Mouse (Mus musculus): ENCODE results near the gene Jpt1.
A peak's percentile ranks its signal among the peaks of the same experiment; 100 is the strongest.
"Not testable (repeated sequence)": the region's sequence is repeated elsewhere in the genome, so short reads cannot be mapped to it uniquely, and the experiment has no call there.

The Jpt1 gene

DNA sequence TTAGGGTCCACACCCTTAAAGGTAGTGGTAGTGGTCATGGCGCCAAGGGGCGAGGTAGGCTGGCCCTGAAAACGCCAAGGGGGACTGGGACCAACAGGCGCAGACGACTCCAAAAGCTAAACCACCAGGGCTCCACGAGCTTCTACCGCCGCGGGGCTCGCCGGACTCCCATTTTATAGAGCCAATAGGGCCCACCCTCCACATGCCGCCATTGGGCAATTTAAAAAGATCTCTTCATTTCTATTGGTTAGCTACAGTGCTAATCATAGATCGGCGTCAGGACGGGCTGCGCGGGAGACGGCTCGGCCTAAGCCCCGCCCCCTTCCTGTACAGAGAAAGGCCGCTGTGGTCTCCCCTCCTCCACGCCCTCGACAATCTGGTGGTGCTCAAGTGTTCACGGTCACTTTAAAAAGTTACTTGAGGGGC lies at the start of gene Jpt1:
Gene Jpt1, minus strand, starts transcription at position 150 of the 426 bp plus-strand sequence.
- peak; percentile 92 for DNase-seq (ENCODE audit: low read depth, low spot score)

DNA sequence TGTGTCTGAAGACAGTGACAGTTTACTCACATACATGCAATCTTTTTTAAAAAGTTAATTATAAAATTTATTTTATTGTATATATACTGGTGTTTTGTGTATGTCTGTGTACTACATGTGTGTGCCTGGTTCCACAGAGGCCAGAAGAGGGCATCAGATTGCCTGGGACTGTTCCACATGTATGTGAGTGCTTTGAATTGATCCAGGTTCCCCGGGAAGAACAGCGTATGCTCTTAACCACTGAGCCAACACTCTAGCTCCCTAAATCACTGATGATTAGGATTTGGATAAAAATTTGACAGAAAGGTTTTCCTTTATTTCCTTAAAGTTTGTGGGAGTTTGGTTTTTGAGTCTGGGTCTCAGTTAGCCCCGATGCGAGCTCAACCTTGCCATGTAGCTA lies 49.2 kb upstream of the Jpt1 start:
- no peak for DNase-seq (ENCODE audit: low read depth, low spot score)

DNA sequence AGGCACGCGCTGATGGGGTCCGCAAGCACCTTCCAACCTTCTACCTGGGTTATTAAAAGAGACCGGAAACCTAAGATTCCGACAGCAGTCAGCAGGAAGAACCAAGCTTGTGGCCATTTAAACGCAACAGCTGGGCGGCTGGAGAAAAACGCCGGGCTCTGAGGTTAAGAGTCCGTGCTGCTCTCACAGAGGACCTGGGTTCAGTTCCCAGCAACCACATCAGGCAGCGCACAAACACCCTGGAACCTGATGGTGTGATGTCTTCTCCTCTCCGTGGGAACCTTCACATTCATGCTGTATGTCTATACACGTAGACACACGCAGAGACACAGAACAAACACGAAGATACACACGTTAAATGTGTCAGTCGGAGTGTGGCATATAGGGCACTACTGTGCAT lies 41.5 kb upstream of the Jpt1 start:
- DNase-seq (ENCODE audit: low read depth, low spot score), result no peak

DNA sequence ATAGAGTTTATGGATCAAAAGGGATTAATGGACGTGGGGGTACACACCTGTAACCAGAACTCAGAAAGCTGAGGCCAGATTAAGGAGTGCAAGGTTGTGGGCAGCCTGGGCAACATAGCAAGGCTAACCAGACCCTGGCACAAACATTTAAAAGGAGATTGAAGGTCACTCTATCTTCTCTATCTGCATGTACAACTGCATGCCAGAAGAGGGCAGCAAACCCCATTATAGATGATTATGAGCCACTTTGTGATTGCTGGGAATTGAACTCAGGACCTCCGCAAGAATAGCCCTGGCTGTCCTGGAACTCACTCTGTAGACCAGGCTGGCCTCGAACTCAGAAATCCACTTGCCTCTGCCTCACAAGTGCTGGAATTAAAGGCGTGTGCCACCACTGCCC lies 38.6 kb upstream of the Jpt1 start:
- DNase-seq (ENCODE audit: low read depth, low spot score), result no peak

DNA sequence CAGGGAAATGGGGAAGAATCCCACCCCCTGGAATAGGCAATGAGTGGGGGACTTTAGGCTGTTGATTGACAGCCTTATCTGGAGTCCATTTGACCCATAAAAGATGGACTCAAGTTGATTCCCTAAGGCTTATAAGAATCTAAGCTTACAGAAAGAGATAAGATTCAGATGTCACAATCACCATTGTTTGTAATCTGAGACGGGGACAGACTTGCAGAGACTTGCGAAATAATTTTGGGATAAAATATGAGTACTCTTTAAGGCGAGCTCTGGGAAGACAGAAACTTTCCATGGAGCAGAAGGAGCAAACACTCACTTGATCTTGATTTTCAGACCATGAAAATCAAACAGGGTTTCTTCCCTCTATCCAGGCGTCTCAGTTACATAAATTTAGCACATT lies 29.4 kb upstream of the Jpt1 start:
- no peak for DNase-seq (ENCODE audit: low read depth, low spot score)

DNA sequence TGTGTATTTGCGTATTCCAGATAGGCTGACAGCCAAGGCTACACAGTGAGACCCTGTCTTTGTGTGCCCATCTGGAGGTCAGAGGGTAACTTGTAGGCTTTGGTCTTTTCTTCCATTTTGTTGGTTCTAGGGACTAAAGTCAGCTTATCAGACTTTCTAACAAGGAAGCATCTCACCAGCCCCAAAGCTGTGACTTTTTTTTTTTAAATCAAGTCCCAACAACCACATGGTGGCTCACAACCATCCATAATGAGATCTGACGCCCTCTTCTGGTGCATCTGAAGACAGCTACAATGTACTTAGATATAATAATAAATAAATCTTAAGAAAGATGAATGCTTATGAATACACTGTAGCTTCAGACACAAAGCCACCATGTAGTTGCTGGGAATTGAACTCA lies 23.9 kb upstream of the Jpt1 start:
- no peak for DNase-seq (ENCODE audit: low read depth, low spot score)

DNA sequence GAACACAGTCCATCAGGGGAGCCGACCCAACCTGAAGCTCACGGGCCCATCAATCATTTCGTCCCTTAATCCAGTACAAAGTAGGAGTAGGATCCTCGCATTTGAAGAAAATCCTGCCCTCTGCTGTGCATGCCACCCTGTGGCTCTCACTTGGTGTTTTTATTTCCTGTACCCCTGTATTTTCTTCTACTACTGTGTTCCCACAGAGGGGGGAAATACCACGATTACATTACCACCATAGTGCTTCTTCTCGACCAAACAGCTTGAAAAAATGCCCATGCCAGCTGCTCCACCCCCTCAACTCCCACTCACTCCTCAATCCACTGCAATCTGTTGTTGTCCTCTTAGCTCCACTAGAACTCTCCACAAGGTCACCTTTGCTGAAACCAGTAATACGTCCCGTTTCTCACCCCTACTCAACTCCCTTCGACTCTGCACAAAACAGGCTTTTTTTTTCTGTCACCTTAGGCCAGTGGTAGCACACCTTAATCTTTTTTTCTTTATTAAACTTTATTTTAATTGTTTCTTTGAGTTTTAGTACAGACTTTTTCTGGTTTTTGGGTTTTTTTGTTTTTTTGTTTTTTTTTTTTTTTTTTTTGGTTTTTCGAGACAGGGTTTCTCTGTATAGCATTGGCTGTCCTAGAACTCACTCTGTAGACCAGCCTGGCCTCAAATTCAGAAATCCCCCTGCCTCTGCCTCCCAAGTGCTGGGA lies 22.8 kb upstream of the Jpt1 start:
- no peak for DNase-seq (ENCODE audit: low read depth, low spot score)

DNA sequence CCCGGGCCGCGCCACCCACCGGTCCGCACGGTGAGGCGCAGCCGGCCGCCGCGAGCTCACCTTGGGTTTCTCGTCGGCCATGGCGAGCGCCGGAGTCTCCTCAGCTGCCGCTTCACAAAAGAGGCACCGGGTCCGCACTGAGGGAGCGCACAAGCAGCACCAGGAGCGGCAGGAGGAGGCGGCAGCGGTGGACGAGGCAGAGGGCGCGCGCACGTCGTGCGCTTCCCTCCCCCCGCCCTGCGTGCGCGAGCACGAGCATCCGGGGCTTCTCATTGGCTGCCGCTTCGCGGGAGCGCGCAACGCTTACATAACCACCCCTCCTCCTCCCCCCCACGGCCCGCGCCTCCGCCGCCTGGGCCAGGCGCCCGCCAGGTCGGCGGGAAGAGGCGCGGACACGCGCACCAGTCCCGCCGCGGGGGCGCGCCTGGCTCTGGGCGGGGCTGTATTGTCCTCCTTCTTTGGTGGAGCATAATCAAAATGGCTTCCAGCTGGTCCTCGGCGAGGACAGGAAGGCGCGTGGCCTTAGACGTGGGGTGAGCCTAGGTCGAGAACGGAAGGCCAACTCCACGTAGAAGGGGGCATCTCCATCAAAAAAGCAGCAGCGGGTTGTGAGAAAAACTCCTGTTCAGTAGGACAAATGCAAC lies 22.0 kb upstream of the Jpt1 start, which contains the start of gene Sumo2:
Gene Sumo2, minus strand, starts transcription at position 239 of the 644 bp plus-strand sequence.
- DNase-seq (ENCODE audit: low read depth, low spot score), result peak; percentile 82

DNA sequence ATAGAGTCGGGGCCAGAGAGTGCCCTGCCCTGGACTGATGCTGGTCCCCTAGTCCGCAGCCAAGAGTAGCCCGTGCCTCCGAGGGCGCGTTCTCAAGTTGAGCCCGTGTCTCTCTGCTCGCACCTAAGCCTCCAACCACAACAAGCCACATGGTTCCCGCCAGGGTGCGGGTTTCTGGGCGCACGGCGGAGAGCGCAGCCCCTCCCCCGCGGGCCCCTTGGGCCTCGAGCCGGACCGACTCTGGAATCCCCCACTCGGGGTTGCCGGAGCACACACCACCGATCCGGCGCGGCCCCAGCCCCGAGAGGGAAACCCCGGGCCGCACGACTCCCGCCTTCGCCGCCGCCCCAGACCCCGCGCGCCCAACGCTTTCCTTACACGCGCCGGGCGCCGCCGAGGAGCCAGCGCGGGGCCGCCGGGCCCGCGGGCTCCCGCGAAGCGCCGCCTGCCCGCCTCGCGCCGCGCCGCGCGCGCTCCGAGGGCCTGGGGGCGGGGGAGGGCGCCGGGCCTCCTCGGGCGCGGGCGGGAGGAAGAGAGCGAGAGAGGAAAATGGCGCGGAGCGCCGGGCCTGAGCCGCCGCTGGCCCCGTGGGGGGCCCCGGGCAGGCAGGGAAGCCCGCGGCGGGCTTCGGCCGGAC lies 21.3 kb upstream of the Jpt1 start:
- no peak for DNase-seq (ENCODE audit: low read depth, low spot score)

DNA sequence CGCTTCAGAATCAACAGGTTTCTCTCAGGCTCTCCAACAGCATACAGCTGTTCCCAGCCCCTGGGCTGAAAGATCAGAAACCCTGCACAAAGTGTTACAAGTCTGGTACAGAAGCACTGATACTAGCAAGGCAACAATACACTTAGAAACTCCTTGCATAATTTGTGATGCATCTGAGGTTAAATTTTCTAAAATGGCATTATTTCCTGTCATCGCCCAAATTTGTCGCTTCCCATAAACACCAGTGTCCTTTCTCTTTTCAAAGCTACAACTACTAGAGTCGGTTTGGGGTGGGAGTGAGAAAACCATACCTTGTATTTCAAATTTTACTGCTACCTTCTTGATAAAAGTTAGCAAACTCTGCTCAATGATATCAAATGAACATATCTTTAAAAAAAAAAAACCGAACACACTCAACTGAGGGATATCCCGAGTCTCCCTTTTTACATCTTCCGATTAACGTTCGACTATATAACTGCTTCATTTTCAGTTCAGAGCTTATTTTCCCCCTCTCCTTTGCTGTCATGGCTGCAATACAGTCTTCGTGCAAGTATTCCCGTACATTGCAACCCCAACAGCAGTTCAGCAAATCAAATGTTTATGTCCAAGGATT lies 20.7 kb upstream of the Jpt1 start:
- DNase-seq (ENCODE audit: low read depth, low spot score), result no peak

DNA sequence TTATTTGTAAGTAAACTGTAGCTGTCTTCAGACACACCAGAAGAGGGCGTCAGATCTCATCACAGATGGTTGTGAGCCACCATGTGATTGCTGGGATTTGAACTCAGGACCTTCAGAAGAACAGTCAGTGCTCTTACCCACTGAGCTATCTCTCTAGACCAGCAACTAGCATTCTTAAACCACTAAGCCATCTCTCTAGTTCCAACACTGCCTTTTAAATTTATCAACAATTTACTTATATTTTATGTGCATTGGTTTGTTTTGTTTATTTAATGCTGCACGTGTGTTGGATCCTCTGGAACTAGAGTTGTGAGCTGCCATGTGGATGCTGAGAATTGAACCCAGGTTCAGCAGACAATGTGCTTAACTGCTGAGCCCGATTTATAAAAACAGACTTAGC lies 12.3 kb upstream of the Jpt1 start:
- DNase-seq (ENCODE audit: low read depth, low spot score), result not testable (repeated sequence)

DNA sequence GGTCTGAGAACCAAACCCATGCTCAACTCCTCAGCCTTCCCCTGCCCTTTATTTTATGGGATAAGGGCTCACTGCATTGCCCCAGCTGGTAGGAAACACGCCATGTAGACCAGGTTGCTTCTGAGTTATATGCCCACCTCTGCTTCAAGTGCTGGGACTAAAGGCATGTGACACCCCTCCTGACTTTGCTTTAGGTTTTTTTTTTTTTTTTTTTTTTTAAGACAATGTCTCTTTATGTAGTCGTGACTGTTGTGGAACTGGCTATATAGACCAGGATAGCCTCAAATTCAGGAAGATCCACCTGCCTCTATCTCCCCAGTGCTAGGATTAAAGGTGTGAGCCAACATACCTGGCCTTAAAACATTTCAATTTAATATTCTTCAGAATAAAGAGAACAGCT lies 8.5 kb upstream of the Jpt1 start:
- no peak for DNase-seq (ENCODE audit: low read depth, low spot score)

DNA sequence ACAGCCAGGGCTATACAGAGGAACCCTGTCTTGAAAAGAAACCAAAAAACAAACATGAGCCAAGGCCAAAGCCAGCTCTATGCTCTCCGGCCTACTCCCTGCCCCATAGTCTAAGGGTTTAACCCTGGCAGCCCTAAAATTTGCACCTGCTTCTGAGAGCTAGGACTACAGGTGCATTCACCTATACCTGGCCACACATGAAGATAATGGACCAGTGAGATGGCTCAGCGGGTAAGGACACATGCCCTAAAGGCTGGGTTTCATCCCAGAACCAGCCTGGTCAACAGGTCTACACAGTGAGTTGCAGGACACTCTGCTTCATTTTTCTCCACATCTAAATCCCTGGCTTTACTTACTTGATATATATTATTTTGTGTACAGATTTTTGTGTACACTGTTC lies 8.1 kb upstream of the Jpt1 start:
- DNase-seq (ENCODE audit: low read depth, low spot score), result no peak

DNA sequence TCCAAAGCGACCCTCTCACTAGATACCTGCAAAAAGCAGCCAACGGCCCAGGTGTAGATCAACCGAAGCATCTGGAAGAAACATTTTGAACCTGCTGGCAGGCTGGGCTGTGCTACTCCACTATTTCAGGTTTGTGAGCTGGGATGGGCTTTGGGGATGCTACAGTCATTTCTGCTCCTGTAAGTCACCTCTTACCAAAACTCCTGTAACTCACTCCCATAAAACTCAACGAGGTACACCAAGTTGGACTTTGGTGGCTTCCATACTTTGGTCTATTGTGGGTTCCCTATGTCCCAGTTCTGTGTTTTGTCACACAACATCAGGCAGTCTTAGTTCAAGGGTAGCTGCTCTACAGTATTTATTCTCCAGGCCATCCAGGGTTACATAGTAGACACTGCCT lies 6.9 kb upstream of the Jpt1 start:
- DNase-seq (ENCODE audit: low read depth, low spot score), result no peak

DNA sequence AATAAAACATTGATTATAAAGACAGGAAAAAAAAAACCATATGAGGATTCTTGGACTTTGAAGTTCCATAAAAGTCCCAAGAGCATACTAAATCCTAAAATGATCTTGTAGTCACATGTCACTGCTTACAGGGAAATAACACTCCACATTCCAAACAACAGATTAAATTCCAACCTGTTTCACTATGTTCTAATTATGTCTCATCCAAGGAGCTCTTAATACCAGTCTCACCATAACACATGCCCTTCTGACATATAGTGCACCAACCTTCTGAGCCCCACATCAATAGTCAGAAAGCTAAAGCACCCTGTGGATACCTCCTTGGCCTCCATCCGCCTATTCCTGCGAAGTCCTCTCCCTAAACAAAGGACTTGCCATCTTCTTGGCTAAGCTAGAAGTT lies 6.0 kb upstream of the Jpt1 start:
- DNase-seq (ENCODE audit: low read depth, low spot score), result no peak

DNA sequence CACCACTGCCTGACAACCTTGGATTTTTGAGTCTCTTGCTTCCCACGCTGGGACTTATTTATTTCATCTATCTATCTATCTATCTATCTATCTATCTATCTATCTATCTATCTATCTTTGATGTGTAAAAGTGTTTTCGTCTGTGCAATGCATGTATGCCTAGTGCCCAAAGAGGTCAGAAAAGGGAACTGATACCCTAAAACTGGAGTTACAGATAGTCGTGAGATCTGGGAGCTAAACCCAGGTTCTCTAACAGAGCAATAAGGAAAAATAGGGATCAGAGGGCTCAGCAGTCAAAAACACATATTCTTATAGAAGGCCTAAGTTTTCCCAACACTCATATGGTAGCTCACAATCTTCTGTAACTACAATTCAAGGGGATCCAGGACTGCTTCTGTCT lies 5.4 kb upstream of the Jpt1 start:
- no peak for DNase-seq (ENCODE audit: low read depth, low spot score)

DNA sequence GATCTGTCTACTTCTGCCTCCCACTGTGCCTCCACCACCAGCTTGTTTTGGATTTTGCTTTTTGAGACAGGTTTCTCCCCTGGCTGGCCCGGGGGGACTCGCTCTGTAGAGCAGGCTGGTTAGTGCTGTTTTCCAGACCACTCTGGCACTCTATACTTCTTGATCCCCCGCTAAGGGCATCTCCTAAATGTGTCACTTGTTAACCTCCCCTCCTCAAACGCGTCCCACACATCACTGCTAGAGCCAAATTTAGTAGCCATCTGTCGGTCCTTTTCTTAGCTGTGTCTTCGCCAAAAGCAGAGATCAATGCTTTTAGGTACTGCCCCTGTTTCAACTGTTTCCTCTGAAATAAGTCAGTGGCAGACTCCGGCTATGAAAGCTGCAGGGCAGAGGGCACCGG lies 4.5 kb upstream of the Jpt1 start:
- DNase-seq (ENCODE audit: low read depth, low spot score), result peak; percentile 62

DNA sequence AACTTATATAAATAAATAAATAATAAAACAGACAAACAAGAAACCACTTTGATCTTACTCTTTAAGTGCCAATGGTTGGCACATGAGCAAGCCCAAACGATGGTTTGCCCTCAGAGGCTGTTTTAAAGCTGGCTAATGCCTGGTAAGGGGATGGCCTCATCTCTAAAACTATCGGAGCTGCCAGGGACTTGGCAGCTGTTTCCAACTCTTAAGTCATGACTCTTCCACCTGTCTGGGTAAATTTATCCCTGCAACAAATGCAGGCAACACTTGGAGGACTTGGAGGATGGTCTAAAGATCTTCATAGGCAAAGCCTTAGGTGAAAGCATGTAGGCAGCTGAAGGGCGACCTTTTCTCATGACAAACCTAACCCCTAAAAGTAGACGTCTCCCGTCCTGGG lies 2.8 kb upstream of the Jpt1 start:
- DNase-seq (ENCODE audit: low read depth, low spot score), result no peak

DNA sequence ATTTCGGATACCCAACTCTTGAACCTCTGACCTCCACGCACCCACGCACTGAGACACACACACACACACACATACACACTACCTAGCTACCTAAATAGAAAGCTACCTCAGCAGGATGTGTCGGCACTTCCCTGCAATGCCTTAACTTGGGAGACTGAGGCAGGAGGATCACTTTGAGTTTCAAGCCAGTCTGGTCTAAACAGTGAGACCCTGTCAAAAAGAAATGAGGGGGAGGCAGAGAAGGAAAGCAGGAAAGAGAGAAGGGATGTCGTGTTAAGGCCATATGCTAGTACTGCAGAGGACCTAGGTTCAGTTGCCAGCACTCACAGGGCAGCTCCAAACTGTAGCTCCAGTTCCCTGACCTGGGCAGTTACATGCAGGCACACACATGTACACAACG lies 834 bp upstream of the Jpt1 start:
- no peak for DNase-seq (ENCODE audit: low read depth, low spot score)

DNA sequence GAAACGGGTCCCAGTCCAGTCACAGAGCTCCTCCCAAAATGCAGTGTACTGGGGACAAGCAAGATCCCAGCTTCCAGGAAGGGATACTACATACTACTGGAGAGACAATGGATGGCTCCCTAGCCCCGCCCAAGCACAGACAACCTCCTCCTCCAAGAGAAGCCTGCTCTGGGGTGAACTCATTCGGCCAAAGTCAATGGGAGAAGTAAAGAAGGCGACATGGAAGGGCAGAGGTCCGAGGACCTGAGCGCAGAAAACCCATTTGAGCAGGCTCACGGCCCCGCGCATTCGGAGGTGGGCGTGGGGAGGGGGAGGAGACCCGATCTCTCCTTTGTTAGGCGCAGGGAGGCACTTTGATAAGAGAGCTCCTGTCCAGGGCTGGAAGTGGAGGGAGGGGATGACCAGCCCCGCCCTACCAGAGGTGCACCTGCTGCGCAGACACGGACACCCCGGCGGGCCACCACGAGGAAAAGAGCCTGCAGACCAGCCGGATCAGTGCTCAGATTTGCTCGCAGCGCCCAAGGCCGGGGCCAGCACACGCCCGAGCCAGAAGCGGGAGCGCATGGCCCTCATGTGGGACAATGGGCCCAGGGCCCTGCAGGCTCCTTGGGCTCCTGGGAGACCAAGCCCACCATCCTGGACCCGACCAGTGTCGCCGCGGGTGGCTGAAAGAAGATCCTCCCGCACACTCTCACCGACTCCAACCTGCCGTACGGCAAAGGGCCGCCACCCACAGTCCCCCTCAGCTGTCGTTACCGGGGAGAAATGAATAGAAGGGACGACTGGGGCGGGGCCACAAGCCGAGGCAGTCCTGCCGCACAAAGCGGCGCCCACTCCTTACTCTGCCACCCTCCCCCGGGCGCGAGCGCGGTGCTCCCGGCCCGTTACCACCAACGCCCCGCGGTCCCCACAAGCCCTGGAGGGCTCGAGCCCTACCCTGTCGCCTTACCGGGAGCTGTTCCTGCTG lies 633 bp downstream of the Jpt1 start:
- DNase-seq (ENCODE audit: low read depth, low spot score), result no peak

DNA sequence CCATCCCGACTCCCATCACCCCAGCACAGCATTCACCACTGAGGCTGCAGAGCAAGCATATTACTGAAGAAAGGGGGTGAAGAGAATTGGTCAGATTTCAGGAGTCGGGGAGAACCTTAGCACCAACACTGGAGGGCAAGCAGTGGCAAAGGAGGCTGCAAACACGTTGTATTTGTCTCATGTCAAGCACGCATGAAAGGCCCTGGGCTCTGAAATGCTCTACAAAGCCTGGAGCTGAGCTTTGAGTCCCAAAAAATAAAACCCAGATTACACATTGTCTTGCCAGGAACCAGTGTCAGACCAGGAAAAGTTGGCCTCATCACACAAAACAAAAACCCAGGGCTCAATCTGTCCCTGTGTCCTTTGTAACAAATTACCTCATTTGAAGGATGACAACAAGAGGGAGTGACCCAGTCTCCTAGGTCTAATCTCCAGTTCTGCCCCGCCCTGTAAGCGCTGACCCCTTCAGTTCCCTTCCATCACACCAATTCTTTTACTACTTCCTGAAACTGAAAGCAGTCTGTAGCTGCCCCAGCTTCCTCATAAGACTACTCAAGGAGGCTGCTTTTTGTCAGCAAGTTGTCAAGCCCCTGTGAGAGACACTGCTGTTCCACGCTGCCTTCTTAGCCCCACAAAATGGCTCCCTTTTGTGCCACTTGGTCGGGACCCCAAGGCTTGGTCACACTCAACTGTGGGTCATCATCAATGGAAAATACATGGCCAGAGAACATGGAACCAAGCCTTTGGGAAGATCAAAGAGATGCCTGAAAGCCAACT lies 1.6 kb downstream of the Jpt1 start:
- DNase-seq (ENCODE audit: low read depth, low spot score), result no peak

Measured in telencephalon, adult 2 months (tissue).